Mouse (Mus musculus): ENCODE results near the gene Clec10a. TPM values are rescaled to one million over a fixed set of nuclear protein-coding genes. Genes with fewer than 3 reads are reported as not detected.

Clec10a gene
- polyA plus RNA-seq, 2 experiments: 0.25 to 0.76 TPM

GRCm38 (mm10) chr11:70199107-70199506 lies 43.1 kb downstream of the Clec10a start:
- H3K9ac ChIP-seq (replicated peaks): no peak overlapping the region
- no peak overlapping the region for H3K27ac ChIP-seq
- H3K4me3 ChIP-seq (ENCODE audit: insufficient read depth in 1 of 2, low read depth in 2 of 2, low read length in 2 of 2): no peak overlapping the region
- ATAC-seq (ENCODE audit: insufficient read depth): no peak
- TF ChIP-seq CTCF (IDR thresholded peaks at IDR 0.05; ENCODE audit: low read depth) (no peak), EP300 (IDR thresholded peaks at IDR 0.05; ENCODE audit: low read depth) (no peak)
- H3K36me3 ChIP-seq (replicated peaks; ENCODE audit: control insufficient read depth, insufficient read depth, low read depth): no peaks in the 10 kb centered on the region
- no peaks in the 10 kb centered on the region for H3K4me1 ChIP-seq (replicated peaks; ENCODE audit: control insufficient read depth in 2 of 2, insufficient read depth in 2 of 2, low read length in 1 of 2)
- H3K27me3 ChIP-seq (ENCODE audit: control insufficient read depth, insufficient read depth, low read length): no peaks in the 10 kb centered on the region
- WGBS (ENCODE audit: insufficient replicate concordance): 62% methylated on average over 8 of the region's 8 CpGs
- no peaks in the 10 kb centered on the region for H3K9me3 ChIP-seq (ENCODE audit: control insufficient read depth, low read length)
- H3K4me2 ChIP-seq (ENCODE audit: low read depth): no peak overlapping the region
- no peak for DNase-seq (ENCODE audit: low read depth in 3 of 3, low spot score in 3 of 3)

- TF ChIP-seq CTCF (IDR thresholded peaks at IDR 0.05; ENCODE audit: low read depth) (no peak), EP300 (IDR thresholded peaks at IDR 0.05; ENCODE audit: low read depth) (no peak)
- Histone ChIP-seq H3K4me1 (replicated peaks; ENCODE audit: control insufficient read depth in 2 of 2, insufficient read depth in 2 of 2, low read length in 1 of 2) (no peaks in the 10 kb centered on the region), H3K36me3 (replicated peaks; ENCODE audit: control insufficient read depth, insufficient read depth, low read depth) (no peaks in the 10 kb centered on the region), H3K9me3 (ENCODE audit: control insufficient read depth, low read length) (no peaks in the 10 kb centered on the region), H3K27ac (no peak overlapping the region), H3K4me2 (ENCODE audit: low read depth) (no peak overlapping the region), H3K27me3 (ENCODE audit: control insufficient read depth, insufficient read depth, low read length) (no peaks in the 10 kb centered on the region), H3K4me3 (ENCODE audit: insufficient read depth in 1 of 2, low read depth in 2 of 2, low read length in 2 of 2) (no peak overlapping the region), H3K9ac (replicated peaks) (no peak overlapping the region)
- DNase-seq (ENCODE audit: low read depth in 3 of 3, low spot score in 3 of 3) (no peak), ATAC-seq (ENCODE audit: insufficient read depth) (no peak)
- 63% methylated on average over 5 of the region's 5 CpGs for WGBS (ENCODE audit: insufficient replicate concordance)
Measured at GRCm38 (mm10) chr11:70200036-70200608, 44.1 kb downstream of the Clec10a start.

GRCm38 (mm10) chr11:70201691-70202090 lies 45.7 kb downstream of the Clec10a start:
- WGBS (ENCODE audit: insufficient replicate concordance): 33% methylated on average over 5 of the region's 5 CpGs
- H3K36me3 ChIP-seq (replicated peaks; ENCODE audit: control insufficient read depth, insufficient read depth, low read depth): no peaks in the 10 kb centered on the region
- peak; percentile 54 to 61 (median 54) for DNase-seq (ENCODE audit: low read depth in 3 of 3, low spot score in 3 of 3)
- no peaks in the 10 kb centered on the region for H3K27me3 ChIP-seq (ENCODE audit: control insufficient read depth, insufficient read depth, low read length)
- TF ChIP-seq CTCF (IDR thresholded peaks at IDR 0.05; ENCODE audit: low read depth): peak; percentile 95
- TF ChIP-seq EP300 (IDR thresholded peaks at IDR 0.05; ENCODE audit: low read depth): no peak
- no peaks in the 10 kb centered on the region for H3K9me3 ChIP-seq (ENCODE audit: control insufficient read depth, low read length)
- no peak overlapping the region for H3K27ac ChIP-seq
- H3K4me1 ChIP-seq (replicated peaks; ENCODE audit: control insufficient read depth in 2 of 2, insufficient read depth in 2 of 2, low read length in 1 of 2): no peaks in the 10 kb centered on the region
- no peak overlapping the region for H3K4me3 ChIP-seq (ENCODE audit: insufficient read depth in 1 of 2, low read depth in 2 of 2, low read length in 2 of 2)
- no peak overlapping the region for H3K9ac ChIP-seq (replicated peaks)
- ATAC-seq (ENCODE audit: insufficient read depth): no peak
- H3K4me2 ChIP-seq (ENCODE audit: low read depth): no peak overlapping the region

- DNase-seq (ENCODE audit: low read depth in 3 of 3, low spot score in 3 of 3): no peak
- no peak overlapping the region for H3K4me2 ChIP-seq (ENCODE audit: low read depth)
Measured at GRCm38 (mm10) chr11:70206801-70207200, 50.8 kb downstream of the Clec10a start.

GRCm38 (mm10) chr11:70207283-70207682 lies 51.3 kb downstream of the Clec10a start:
- Histone ChIP-seq H3K27ac (no peak overlapping the region), H3K4me2 (ENCODE audit: low read depth) (no peak overlapping the region), H3K4me1 (replicated peaks; ENCODE audit: control insufficient read depth in 2 of 2, insufficient read depth in 2 of 2, low read length in 1 of 2) (no peaks in the 10 kb centered on the region), H3K4me3 (ENCODE audit: insufficient read depth in 1 of 2, low read depth in 2 of 2, low read length in 2 of 2) (no peak overlapping the region), H3K27me3 (ENCODE audit: control insufficient read depth, insufficient read depth, low read length) (peaks cover 3% of the 10 kb centered on the region), H3K9me3 (ENCODE audit: control insufficient read depth, low read length) (no peaks in the 10 kb centered on the region), H3K36me3 (replicated peaks; ENCODE audit: control insufficient read depth, insufficient read depth, low read depth) (no peaks in the 10 kb centered on the region), H3K9ac (replicated peaks) (no peak overlapping the region)
- TF ChIP-seq EP300 (IDR thresholded peaks at IDR 0.05; ENCODE audit: low read depth) (no peak), CTCF (IDR thresholded peaks at IDR 0.05; ENCODE audit: low read depth) (no peak)
- ATAC-seq (ENCODE audit: insufficient read depth): no peak
- no peak for DNase-seq (ENCODE audit: low read depth in 3 of 3, low spot score in 3 of 3)
- 61% methylated on average over 7 of the region's 7 CpGs for WGBS (ENCODE audit: insufficient replicate concordance)

More at GRCm38 (mm10) chr11:70206801-70207200, 50.8 kb downstream of the Clec10a start:
- H3K9me3 ChIP-seq (ENCODE audit: control insufficient read depth, low read length): no peaks in the 10 kb centered on the region
- TF ChIP-seq CTCF (IDR thresholded peaks at IDR 0.05; ENCODE audit: low read depth): no peak
- TF ChIP-seq EP300 (IDR thresholded peaks at IDR 0.05; ENCODE audit: low read depth): no peak
- no peaks in the 10 kb centered on the region for H3K4me1 ChIP-seq (replicated peaks; ENCODE audit: control insufficient read depth in 2 of 2, insufficient read depth in 2 of 2, low read length in 1 of 2)
- no peaks in the 10 kb centered on the region for H3K27me3 ChIP-seq (ENCODE audit: control insufficient read depth, insufficient read depth, low read length)
- 47% methylated on average over 2 of the region's 2 CpGs for WGBS (ENCODE audit: insufficient replicate concordance)
- no peak overlapping the region for H3K9ac ChIP-seq (replicated peaks)
- H3K36me3 ChIP-seq (replicated peaks; ENCODE audit: control insufficient read depth, insufficient read depth, low read depth): no peaks in the 10 kb centered on the region
- H3K4me3 ChIP-seq (ENCODE audit: insufficient read depth in 1 of 2, low read depth in 2 of 2, low read length in 2 of 2): no peak overlapping the region
- H3K27ac ChIP-seq: no peak overlapping the region
- no peak for ATAC-seq (ENCODE audit: insufficient read depth)

Measured in liver, embryonic 14.5 days (tissue).